Mouse (Mus musculus) ovary, postnatal 10 days (tissue): Measurements from ENCODE around the gene Rnf225.

Experiments
- DNase-seq: peaks from one replicate; pipeline ENCODE4 v3.0.0; 2022; ENCODE audit warnings: low spot score

Rnf225 gene

GRCm38 (mm10) chr7:12980291-12980690 is 53.1 kb downstream of the Rnf225 start:
- no peak for DNase-seq
